In the genomic region with DNA sequence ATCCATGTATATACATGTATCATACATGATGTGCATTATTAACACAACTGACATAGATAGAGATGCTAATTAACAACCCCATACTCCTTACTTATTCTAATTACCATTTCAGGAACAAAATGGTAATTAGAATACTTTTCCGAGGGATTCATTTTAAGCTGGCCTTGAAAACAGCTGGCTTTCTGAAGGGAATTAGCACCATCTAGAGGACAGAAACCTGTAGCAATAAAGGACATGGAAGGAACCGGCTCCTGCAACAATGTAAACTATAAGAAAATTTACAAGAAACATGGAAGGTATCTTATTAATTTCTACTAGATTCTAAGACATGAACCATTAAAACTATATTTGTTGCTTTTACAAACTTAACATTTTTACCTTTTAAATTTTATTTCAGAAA, we compare ENCODE assay signal across 9 mouse cellular contexts. TPM values are rescaled to one million over a fixed set of nuclear protein-coding genes. Genes with fewer than 3 reads are reported as not detected.
DNase-seq lines count a peak whose midpoint lies in the region; ATAC-seq lines count a peak whose summit lies in the region.
"Had no signal": no experiment of that assay in that cellular context is flagged by ENCODE, and none has a peak within 500 bp of the region (broad histone marks: within the 10 kb centered on the region; RNA-seq: fewer than 3 reads in every experiment).

No protein-coding gene starts in this region.

- WGBS in forebrain, embryonic 13.5 days: 7% methylated on average over 2 of the region's 2 CpGs
- WGBS in forebrain, embryonic 11.5 days: 13% methylated on average over 2 of the region's 2 CpGs

- intact Hi-C loops in left cerebral cortex, postnatal 14 days (cut with DNase I): loop anchor here (5.0 kb wide), 2 partner anchors 81 to 141 kb away; no protein-coding TSS in a partner anchor
- intact Hi-C loops in left cerebral cortex, postnatal 4 days (cut with DNase I): loop anchor here (5.0 kb wide), 2 partner anchors 141 to 271 kb away; no protein-coding TSS in a partner anchor
- intact Hi-C loops in gastrocnemius, postnatal 36 days (cut with DNase I): loop anchor here (2.0 to 5.0 kb wide), 3 partner anchors 81 to 276 kb away; partner anchors contain the start of gene Fbxl22

- H3K27ac ChIP-seq in forebrain, embryonic 13.5 days: no peak overlapping the region
- no peak overlapping the region for H3K27ac ChIP-seq in forebrain, embryonic 11.5 days (ENCODE audit: low read depth, low read length)
- H3K27ac ChIP-seq: hindbrain, embryonic 15.5 days had no signal

- H3K36me3 ChIP-seq in forebrain, embryonic 13.5 days (ENCODE audit: poor library complexity, severe bottlenecking): peaks cover 21% of the 10 kb centered on the region
- H3K36me3 ChIP-seq in forebrain, embryonic 11.5 days (ENCODE audit: control insufficient read depth, insufficient read depth, low read length): no peaks in the 10 kb centered on the region

- no peaks in the 10 kb centered on the region for H3K9me3 ChIP-seq in forebrain, embryonic 13.5 days (replicated peaks)
- no peaks in the 10 kb centered on the region for H3K9me3 ChIP-seq in forebrain, embryonic 11.5 days (ENCODE audit: control insufficient read depth, low read length)
- H3K9me3 ChIP-seq: hindbrain, embryonic 15.5 days had no signal

- H3K4me1 ChIP-seq in forebrain, embryonic 13.5 days: no peaks in the 10 kb centered on the region
- H3K4me1 ChIP-seq in forebrain, embryonic 11.5 days (replicated peaks; ENCODE audit: control insufficient read depth, insufficient read depth, low read length): no peaks in the 10 kb centered on the region
- H3K4me1 ChIP-seq: hindbrain, embryonic 15.5 days had no signal

- no peak overlapping the region for H3K4me2 ChIP-seq in forebrain, embryonic 13.5 days
- H3K4me2 ChIP-seq in forebrain, embryonic 11.5 days (ENCODE audit: low read depth, low read length, severe bottlenecking): no peak overlapping the region
- H3K4me2 ChIP-seq: hindbrain, embryonic 15.5 days had no signal

- no peaks in the 10 kb centered on the region for H3K27me3 ChIP-seq in forebrain, embryonic 13.5 days
- no peaks in the 10 kb centered on the region for H3K27me3 ChIP-seq in forebrain, embryonic 11.5 days (ENCODE audit: control insufficient read depth, insufficient read depth, low read length)
- H3K27me3 ChIP-seq: hindbrain, embryonic 15.5 days had no signal

- 0 out of 2 replicates have a peak, but pooled peaks have one; percentile 24 for ATAC-seq in forebrain, embryonic 13.5 days
- no peak for ATAC-seq in forebrain, embryonic 11.5 days (replicated peaks; ENCODE audit: low FRiP score)

- no peak for DNase-seq in forebrain, embryonic 11.5 days (ENCODE audit: low spot score)
- DNase-seq in left cerebral cortex, postnatal 14 days (ENCODE audit: low spot score in 2 of 2): peak; percentile 55 to 59
- DNase-seq in left cerebral cortex, postnatal 4 days: no peak
- DNase-seq in MN1 (ENCODE audit: low spot score): peak; percentile 71
- DNase-seq in lung, postnatal 14 days: peak; percentile 25
- no peak for DNase-seq in adrenal gland, adult 2 months
- no peak for DNase-seq in gastrocnemius, postnatal 36 days

- no peak overlapping the region for H3K9ac ChIP-seq in forebrain, embryonic 13.5 days
- no peak overlapping the region for H3K9ac ChIP-seq in forebrain, embryonic 11.5 days (ENCODE audit: low read length)
- H3K9ac ChIP-seq: hindbrain, embryonic 15.5 days had no signal

- H3K4me3 ChIP-seq in forebrain, embryonic 13.5 days: no peak overlapping the region
- H3K4me3 ChIP-seq in forebrain, embryonic 11.5 days (ENCODE audit: low read depth, low read length): no peak overlapping the region
- H3K4me3 ChIP-seq: hindbrain, embryonic 15.5 days had no signal

RNA-seq across cellular contexts. Expression of gene Aph1b, which starts 7.5 kb away (rescaled TPM):
- 24.7 and 25.9 TPM in 2 replicates for polyA plus RNA-seq in forebrain, embryonic 13.5 days (2015; fragmentation: Nextera tagmentation; extraction: Ambion mirVana)
- polyA plus RNA-seq in forebrain, embryonic 11.5 days (2014; fragmentation: Nextera tagmentation; extraction: Ambion mirVana): 16.1 and 17.6 TPM in 2 replicates
- total RNA-seq in left cerebral cortex, postnatal 14 days (2021): 10 to 100 TPM; 20.3 to 22.2 TPM
- 10 to 100 TPM; 28.6 to 33.2 TPM for total RNA-seq in left cerebral cortex, postnatal 4 days (2021)
- 1 to 10 TPM; 3.4 to 7.3 TPM for total RNA-seq in adrenal gland, adult 2 months (2021)
- polyA plus RNA-seq in adrenal gland, adult 2 months (2012; rRNA removed): 3.4 and 3.9 TPM in 2 replicates
- total RNA-seq in gastrocnemius, postnatal 36 days (2021): 1 to 10 TPM; 1.9 to 2.0 TPM

RNA-seq across cellular contexts. Expression of gene Gm10647, which starts 9.0 kb away (rescaled TPM):
- polyA plus RNA-seq in forebrain, embryonic 13.5 days (2015; fragmentation: Nextera tagmentation; extraction: Ambion mirVana): 0.22 and 0.31 TPM in 2 replicates
- polyA plus RNA-seq in forebrain, embryonic 11.5 days (2014; fragmentation: Nextera tagmentation; extraction: Ambion mirVana): 0.21 and 0.25 TPM in 2 replicates
- total RNA-seq in left cerebral cortex, postnatal 14 days (2021): under 1 TPM; 0.17 to 0.40 TPM
- under 1 TPM; 0.42 to 0.44 TPM for total RNA-seq in left cerebral cortex, postnatal 4 days (2021)
- total RNA-seq in adrenal gland, adult 2 months (2021): under 1 TPM; 0.14 TPM
- polyA plus RNA-seq in adrenal gland, adult 2 months (2012; rRNA removed): not detected in 2 replicates
- not detected for total RNA-seq in gastrocnemius, postnatal 36 days (2021)

RNA-seq across cellular contexts. Expression of gene Aph1c, which starts 46.7 kb away (rescaled TPM):
- 1.4 and 2.9 TPM in 2 replicates for polyA plus RNA-seq in forebrain, embryonic 13.5 days (2015; fragmentation: Nextera tagmentation; extraction: Ambion mirVana)
- polyA plus RNA-seq in forebrain, embryonic 11.5 days (2014; fragmentation: Nextera tagmentation; extraction: Ambion mirVana): 2.2 and 3.2 TPM in 2 replicates
- 1 to 10 TPM; 4.6 to 5.0 TPM for total RNA-seq in left cerebral cortex, postnatal 14 days (2021)
- total RNA-seq in left cerebral cortex, postnatal 4 days (2021): 1 to 10 TPM; 4.6 to 4.8 TPM
- total RNA-seq in adrenal gland, adult 2 months (2021): 1 to 10 TPM; 4.2 to 4.3 TPM
- polyA plus RNA-seq in adrenal gland, adult 2 months (2012; rRNA removed): 1.4 and 1.6 TPM in 2 replicates
- under 1 TPM; 0.33 to 0.44 TPM for total RNA-seq in gastrocnemius, postnatal 36 days (2021)

Comparison
In these comparisons a context has a peak if more than half of its experiments do, and no peak if none do; other contexts are left out.
1. DNase-seq: peak in left cerebral cortex, postnatal 14 days (2 of 2), MN1 (single experiment) and lung, postnatal 14 days (single experiment); none in forebrain, embryonic 11.5 days (single experiment), left cerebral cortex, postnatal 4 days (single experiment), adrenal gland, adult 2 months (single experiment) and gastrocnemius, postnatal 36 days (0 of 2).